ENCODE assay signal across 8 mouse cellular contexts in genomic region chr13:83565732-83566131, GRCm38 (mm10).
DNase-seq lines count a peak whose midpoint lies in the region; ATAC-seq and TF ChIP-seq lines count a peak whose summit lies in the region.

No protein-coding gene starts in this region.

- H3K9me3 ChIP-seq in kidney, embryonic 16.5 days (ENCODE audit: low read length): no peaks in the 10 kb centered on the region
- no peaks in the 10 kb centered on the region for H3K9me3 ChIP-seq in embryonic facial prominence, embryonic 14.5 days (ENCODE audit: control insufficient read depth, low read length)
- H3K9me3 ChIP-seq in limb, embryonic 14.5 days (ENCODE audit: control insufficient read depth, low read length): no peaks in the 10 kb centered on the region

- H3K27ac ChIP-seq in kidney, embryonic 16.5 days (ENCODE audit: low read length): peak overlapping the region; percentile 59; the same call in 1 of the 2 replicates
- peak overlapping the region; percentile 68 for H3K27ac ChIP-seq in embryonic facial prominence, embryonic 14.5 days (replicated peaks; ENCODE audit: low read depth, low read length)
- H3K27ac ChIP-seq in limb, embryonic 14.5 days (replicated peaks; ENCODE audit: low read depth, low read length): peak overlapping the region; percentile 43; the same call in 1 of the 2 replicates

- H3K9ac ChIP-seq in kidney, embryonic 16.5 days (replicated peaks; ENCODE audit: low read length): no peak overlapping the region
- H3K9ac ChIP-seq in embryonic facial prominence, embryonic 14.5 days (ENCODE audit: low read depth, low read length): no peak overlapping the region
- no peak overlapping the region for H3K9ac ChIP-seq in limb, embryonic 14.5 days (ENCODE audit: low read depth, low read length, severe bottlenecking)

- H3K36me3 ChIP-seq in kidney, embryonic 16.5 days (ENCODE audit: insufficient read depth, low read length): no peaks in the 10 kb centered on the region
- no peaks in the 10 kb centered on the region for H3K36me3 ChIP-seq in embryonic facial prominence, embryonic 14.5 days (ENCODE audit: control insufficient read depth, insufficient read depth, low read length)
- no peaks in the 10 kb centered on the region for H3K36me3 ChIP-seq in limb, embryonic 14.5 days (ENCODE audit: control insufficient read depth, insufficient read depth, low read length)

- TF ChIP-seq POLR2A in limb, embryonic 14.5 days (IDR thresholded peaks at IDR 0.05; ENCODE audit: borderline replicate concordance, extremely low read depth, insufficient read depth, insufficient read length): no peak

- no peaks in the 10 kb centered on the region for H3K27me3 ChIP-seq in kidney, embryonic 16.5 days (ENCODE audit: insufficient read depth, low read length)
- no peaks in the 10 kb centered on the region for H3K27me3 ChIP-seq in embryonic facial prominence, embryonic 14.5 days (replicated peaks; ENCODE audit: control insufficient read depth, insufficient read depth, low read length)
- H3K27me3 ChIP-seq in limb, embryonic 14.5 days (ENCODE audit: control insufficient read depth, insufficient read depth, low read length): no peaks in the 10 kb centered on the region

- 0 out of 2 replicates have a peak, but pooled peaks cover 3% of the 10 kb centered on the region for H3K4me1 ChIP-seq in kidney, embryonic 16.5 days (ENCODE audit: insufficient read depth, low read length)
- H3K4me1 ChIP-seq in embryonic facial prominence, embryonic 14.5 days (ENCODE audit: control insufficient read depth, insufficient read depth, low read length): peaks cover 26% of the 10 kb centered on the region
- peaks cover 6% of the 10 kb centered on the region for H3K4me1 ChIP-seq in limb, embryonic 14.5 days (ENCODE audit: control insufficient read depth, insufficient read depth, low read length)

- no peak overlapping the region for H3K4me3 ChIP-seq in kidney, embryonic 16.5 days (ENCODE audit: low read length)
- no peak overlapping the region for H3K4me3 ChIP-seq in embryonic facial prominence, embryonic 14.5 days (ENCODE audit: low read depth, low read length)
- H3K4me3 ChIP-seq in limb, embryonic 14.5 days (replicated peaks; ENCODE audit: low read length): no peak overlapping the region

- no peak overlapping the region for H3K4me2 ChIP-seq in kidney, embryonic 16.5 days (replicated peaks; ENCODE audit: low read depth, low read length)
- H3K4me2 ChIP-seq in embryonic facial prominence, embryonic 14.5 days (ENCODE audit: low read depth, low read length): peak overlapping the region; percentile 18
- H3K4me2 ChIP-seq in limb, embryonic 14.5 days (replicated peaks; ENCODE audit: low read depth, low read length, severe bottlenecking): no peak overlapping the region

- WGBS in kidney, embryonic 16.5 days: 66% methylated on average over 3 of the region's 3 CpGs
- WGBS in embryonic facial prominence, embryonic 14.5 days: 35% methylated on average over 3 of the region's 3 CpGs
- 31% methylated on average over 3 of the region's 3 CpGs for WGBS in limb, embryonic 14.5 days

- peak; percentile 49; the same call in 1 of the 2 replicates for ATAC-seq in kidney, embryonic 16.5 days (ENCODE audit: low FRiP score, low TSS enrichment)
- peak; percentile 32; the same call in 1 of the 2 replicates for ATAC-seq in embryonic facial prominence, embryonic 14.5 days (ENCODE audit: low read depth)
- ATAC-seq in limb, embryonic 14.5 days (ENCODE audit: low FRiP score, low read depth): 0 out of 2 replicates have a peak, but pooled peaks have one; percentile 30

- intact Hi-C loops in gastrocnemius, postnatal 14 days (cut with DNase I; ENCODE audit: low total_unique reads): no loop called here

- DNase-seq in kidney, adult 8-10 months: no peak
- DNase-seq in NIH3T3 (ENCODE audit: low read depth): peak; percentile 30
- DNase-seq in embryonic facial prominence, embryonic 14.5 days (ENCODE audit: low spot score): peak; percentile 80
- peak; percentile 61 for DNase-seq in limb, embryonic 14.5 days (ENCODE audit: low spot score)
- no peak for DNase-seq in urinary bladder, postnatal 4 days (ENCODE audit: low spot score in 2 of 2)
- no peak for DNase-seq in gastrocnemius, postnatal 14 days
- no peak for DNase-seq in ovary, adult 18-20 months (ENCODE audit: low spot score)

Comparison
In these comparisons a context has a peak if more than half of its experiments do, and no peak if none do; other contexts are left out.
1. DNase-seq: peak in NIH3T3 (single experiment), embryonic facial prominence, embryonic 14.5 days (single experiment) and limb, embryonic 14.5 days (single experiment); none in kidney, adult 8-10 months (0 of 2), urinary bladder, postnatal 4 days (0 of 2), gastrocnemius, postnatal 14 days (single experiment) and ovary, adult 18-20 months (single experiment).
2. Peak in every context shown above with its lines, with median percentiles within 50 percentile points of each other: ATAC-seq and H3K27ac ChIP-seq.